Mouse (Mus musculus): ENCODE data around the gene Tyk2. TPM values are rescaled to one million over a fixed set of nuclear protein-coding genes. Genes with fewer than 3 reads are reported as not detected.

Gene Tyk2
- polyA plus RNA-seq, 1 experiment, result 46.1 TPM

- TF ChIP-seq CTCF (IDR thresholded peaks at IDR 0.05; ENCODE audit: extremely low read depth, insufficient read depth, insufficient read length, insufficient replicate concordance), result no peak
- no peak for TF ChIP-seq POLR2A (IDR thresholded peaks at IDR 0.05; ENCODE audit: low read depth, low read length)
- 14% methylated on average over 9 of the region's 9 CpGs for WGBS
- Histone ChIP-seq H3K27ac (ENCODE audit: insufficient read depth, low read length) (peak overlapping the region; percentile 21; the same call in 1 of the 2 replicates), H3K4me1 (ENCODE audit: control insufficient read depth, insufficient read depth, insufficient read length) (peaks cover 33% of the 10 kb centered on the region), H3K36me3 (ENCODE audit: control insufficient read depth, insufficient read depth, low read length) (no peaks in the 10 kb centered on the region), H3K27me3 (ENCODE audit: control insufficient read depth, insufficient read depth, low read length) (no peaks in the 10 kb centered on the region), H3K4me3 (ENCODE audit: extremely low read depth, insufficient read depth, insufficient read length) (no peak overlapping the region)
- no peak for DNase-seq (ENCODE audit: low read depth in 1 of 2, low spot score in 2 of 2)
Measured at GRCm38 (mm10) chr9:21133064-21133707, 2.1 kb upstream of the Tyk2 start.

- TF ChIP-seq CTCF (IDR thresholded peaks at IDR 0.05; ENCODE audit: extremely low read depth, insufficient read depth, insufficient read length, insufficient replicate concordance) (no peak), POLR2A (IDR thresholded peaks at IDR 0.05; ENCODE audit: low read depth, low read length) (no peak)
- Histone ChIP-seq H3K4me3 (ENCODE audit: extremely low read depth, insufficient read depth, insufficient read length) (no peak overlapping the region), H3K36me3 (ENCODE audit: control insufficient read depth, insufficient read depth, low read length) (no peaks in the 10 kb centered on the region; the same call in 1 of the 2 replicates), H3K27me3 (ENCODE audit: control insufficient read depth, insufficient read depth, low read length) (no peaks in the 10 kb centered on the region), H3K4me1 (ENCODE audit: control insufficient read depth, insufficient read depth, insufficient read length) (peaks cover 33% of the 10 kb centered on the region), H3K27ac (ENCODE audit: insufficient read depth, low read length) (no peak overlapping the region)
- WGBS, result 58% methylated on average over 12 of the region's 12 CpGs
- DNase-seq (ENCODE audit: low read depth in 1 of 2, low spot score in 2 of 2), result no peak
Measured at GRCm38 (mm10) chr9:21132102-21132775, 1.2 kb upstream of the Tyk2 start.

DNA sequence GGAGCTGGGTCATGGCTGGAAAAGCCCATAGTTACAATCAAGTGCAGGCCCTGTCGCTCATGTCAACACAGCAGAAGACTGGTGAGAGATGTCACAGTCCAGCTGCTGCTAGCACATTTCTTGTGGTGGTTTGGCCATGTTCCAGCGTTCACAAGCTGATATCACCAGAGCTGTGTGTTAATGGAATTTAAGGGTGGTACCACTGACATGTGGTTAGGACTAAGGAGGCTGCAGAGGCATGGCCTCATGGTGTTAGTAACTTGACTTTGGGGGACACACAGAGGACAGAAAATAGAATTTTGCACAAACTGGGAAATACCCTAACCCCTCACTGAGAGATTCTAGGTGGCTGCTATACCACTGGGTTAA, 4.8 kb downstream of the Tyk2 start:
- H3K27me3 ChIP-seq (ENCODE audit: control insufficient read depth, insufficient read depth, low read length), result no peaks in the 10 kb centered on the region
- no peak overlapping the region for H3K4me3 ChIP-seq (ENCODE audit: extremely low read depth, insufficient read depth, insufficient read length)
- H3K27ac ChIP-seq (ENCODE audit: insufficient read depth, low read length), result peak overlapping the region; percentile 5; the same call in 1 of the 2 replicates
- WGBS, result 28% methylated on average over 2 of the region's 2 CpGs
- DNase-seq (ENCODE audit: low read depth in 1 of 2, low spot score in 2 of 2), result no peak
- H3K36me3 ChIP-seq (ENCODE audit: control insufficient read depth, insufficient read depth, low read length), result peaks cover 26% of the 10 kb centered on the region
- H3K4me1 ChIP-seq (ENCODE audit: control insufficient read depth, insufficient read depth, insufficient read length), result no peaks in the 10 kb centered on the region
- TF ChIP-seq POLR2A (IDR thresholded peaks at IDR 0.05; ENCODE audit: low read depth, low read length), result no peak
- TF ChIP-seq CTCF (IDR thresholded peaks at IDR 0.05; ENCODE audit: extremely low read depth, insufficient read depth, insufficient read length, insufficient replicate concordance), result no peak

- Histone ChIP-seq H3K27me3 (ENCODE audit: control insufficient read depth, insufficient read depth, low read length) (no peaks in the 10 kb centered on the region), H3K36me3 (ENCODE audit: control insufficient read depth, insufficient read depth, low read length) (peaks cover 31% of the 10 kb centered on the region), H3K4me3 (ENCODE audit: extremely low read depth, insufficient read depth, insufficient read length) (no peak overlapping the region), H3K4me1 (ENCODE audit: control insufficient read depth, insufficient read depth, insufficient read length) (no peaks in the 10 kb centered on the region), H3K27ac (ENCODE audit: insufficient read depth, low read length) (peak overlapping the region; percentile 38)
- no peak for DNase-seq (ENCODE audit: low read depth in 1 of 2, low spot score in 2 of 2)
- no peak for TF ChIP-seq POLR2A (IDR thresholded peaks at IDR 0.05; ENCODE audit: low read depth, low read length)
- 52% methylated on average over 9 of the region's 9 CpGs for WGBS
Measured at GRCm38 (mm10) chr9:21125502-21126258, 5.4 kb downstream of the Tyk2 start.

DNA sequence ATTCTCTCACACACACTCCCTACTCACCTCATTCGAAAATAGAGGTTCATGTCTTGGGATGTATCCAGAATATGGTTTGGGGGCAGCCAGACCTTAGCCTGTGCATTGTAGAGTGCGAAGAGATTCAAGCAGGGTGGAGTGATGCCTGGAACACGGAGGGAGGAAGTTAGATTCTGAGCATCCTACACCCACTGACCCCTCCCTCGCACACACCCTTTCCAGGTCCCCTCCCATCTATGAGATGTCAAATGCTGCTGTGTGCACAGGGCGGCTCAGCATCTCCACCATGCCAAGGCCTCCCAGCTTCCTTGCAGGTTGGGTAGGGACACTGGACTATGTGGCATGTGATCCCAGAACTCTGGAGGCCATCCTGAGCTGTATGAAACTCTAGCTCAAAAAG, 6.2 kb downstream of the Tyk2 start:
- 79% methylated on average over 5 of the region's 5 CpGs for WGBS
- Histone ChIP-seq H3K4me3 (ENCODE audit: extremely low read depth, insufficient read depth, insufficient read length) (no peak overlapping the region), H3K36me3 (ENCODE audit: control insufficient read depth, insufficient read depth, low read length) (peaks cover 34% of the 10 kb centered on the region), H3K27me3 (ENCODE audit: control insufficient read depth, insufficient read depth, low read length) (no peaks in the 10 kb centered on the region), H3K4me1 (ENCODE audit: control insufficient read depth, insufficient read depth, insufficient read length) (no peaks in the 10 kb centered on the region), H3K27ac (ENCODE audit: insufficient read depth, low read length) (no peak overlapping the region)
- no peak for DNase-seq (ENCODE audit: low read depth in 1 of 2, low spot score in 2 of 2)
- no peak for TF ChIP-seq POLR2A (IDR thresholded peaks at IDR 0.05; ENCODE audit: low read depth, low read length)
- no peak for TF ChIP-seq CTCF (IDR thresholded peaks at IDR 0.05; ENCODE audit: extremely low read depth, insufficient read depth, insufficient read length, insufficient replicate concordance)

GRCm38 (mm10) chr9:21121483-21121882, 9.6 kb downstream of the Tyk2 start:
- 94% methylated on average over 16 of the region's 16 CpGs for WGBS
- no peak for TF ChIP-seq CTCF (IDR thresholded peaks at IDR 0.05; ENCODE audit: extremely low read depth, insufficient read depth, insufficient read length, insufficient replicate concordance)
- no peak for TF ChIP-seq POLR2A (IDR thresholded peaks at IDR 0.05; ENCODE audit: low read depth, low read length)
- H3K4me1 ChIP-seq (ENCODE audit: control insufficient read depth, insufficient read depth, insufficient read length), result no peaks in the 10 kb centered on the region
- H3K4me3 ChIP-seq (ENCODE audit: extremely low read depth, insufficient read depth, insufficient read length), result no peak overlapping the region
- H3K36me3 ChIP-seq (ENCODE audit: control insufficient read depth, insufficient read depth, low read length), result peaks cover 33% of the 10 kb centered on the region
- DNase-seq (ENCODE audit: low read depth in 1 of 2, low spot score in 2 of 2), result no peak
- H3K27ac ChIP-seq (ENCODE audit: insufficient read depth, low read length), result no peak overlapping the region
- no peaks in the 10 kb centered on the region for H3K27me3 ChIP-seq (ENCODE audit: control insufficient read depth, insufficient read depth, low read length)

All from spleen, adult 2 months (tissue).